Mouse (Mus musculus) c-Kit-positive CD71-negative TER-119-negative erythroid progenitor cells, embryonic 14.5 days (primary cell): ENCODE results near the gene Trpm3.

Experiments used
- DNase-seq: peaks from one replicate; pipeline ENCODE4 v3.0.0-alpha.2; 2013; ENCODE audit warnings: low read depth

The Trpm3 gene

GRCm38 (mm10) chr19:22478295-22478989, 339.6 kb downstream of the Trpm3 start:
- no peak for DNase-seq

- DNase-seq = no peak
Measured at GRCm38 (mm10) chr19:22503469-22503868, 364.6 kb downstream of the Trpm3 start.

- no peak for DNase-seq
Measured at GRCm38 (mm10) chr19:22518508-22518907, 379.7 kb downstream of the Trpm3 start.

- no peak for DNase-seq
Measured at GRCm38 (mm10) chr19:22527944-22528343, 389.1 kb downstream of the Trpm3 start.

- DNase-seq = no peak
Measured at GRCm38 (mm10) chr19:22542990-22543709, 404.3 kb downstream of the Trpm3 start.

GRCm38 (mm10) chr19:22552179-22552578, 413.3 kb downstream of the Trpm3 start:
- peak; percentile 30 for DNase-seq

- no peak for DNase-seq
Measured at GRCm38 (mm10) chr19:22554421-22554941, 415.6 kb downstream of the Trpm3 start.

GRCm38 (mm10) chr19:22572396-22572795, 433.6 kb downstream of the Trpm3 start:
- no peak for DNase-seq

GRCm38 (mm10) chr19:22572849-22573248, 434.0 kb downstream of the Trpm3 start:
- no peak for DNase-seq

GRCm38 (mm10) chr19:22582120-22582745, 443.4 kb downstream of the Trpm3 start:
- DNase-seq = no peak

- DNase-seq = no peak
Measured at GRCm38 (mm10) chr19:22594492-22594891, 455.6 kb downstream of the Trpm3 start.

GRCm38 (mm10) chr19:22595246-22595645, 456.4 kb downstream of the Trpm3 start:
- no peak for DNase-seq

- no peak for DNase-seq
Measured at GRCm38 (mm10) chr19:22596715-22597114, 457.9 kb downstream of the Trpm3 start.

GRCm38 (mm10) chr19:22604322-22604721, 465.5 kb downstream of the Trpm3 start:
- DNase-seq = no peak

- DNase-seq = no peak
Measured at GRCm38 (mm10) chr19:22607985-22608684, 469.3 kb downstream of the Trpm3 start.

- DNase-seq = no peak
Measured at GRCm38 (mm10) chr19:22611621-22612020, 472.8 kb downstream of the Trpm3 start.

GRCm38 (mm10) chr19:22615367-22615766, 476.5 kb downstream of the Trpm3 start:
- DNase-seq = no peak

- no peak for DNase-seq
Measured at GRCm38 (mm10) chr19:22624801-22625513, 486.1 kb downstream of the Trpm3 start.

GRCm38 (mm10) chr19:22628878-22629277, 490.0 kb downstream of the Trpm3 start:
- no peak for DNase-seq

GRCm38 (mm10) chr19:22631316-22631715, 492.5 kb downstream of the Trpm3 start:
- DNase-seq = no peak

GRCm38 (mm10) chr19:22635635-22636034, 496.8 kb downstream of the Trpm3 start:
- no peak for DNase-seq

- DNase-seq = no peak
Measured at GRCm38 (mm10) chr19:22637786-22638185, 498.9 kb downstream of the Trpm3 start.
